Mouse (Mus musculus) adrenal gland, postnatal 25 days (tissue): ENCODE measurements at regions not wholly inside any gene's neighbourhood (a gene's known extent, or its start where the extent isn't known, plus 50 kb on each side); places are given as distances from the start of the nearest gene placed in this dataset.

Experiments
- DNase-seq: peaks from one replicate; pipeline ENCODE4 v3.0.0; 2021; ENCODE audit warnings: mixed read lengths

- DNase-seq = peak; percentile 10
Observed at GRCm38 (mm10) chr3:41295150-41295549, 212.3 kb upstream of the Pgrmc2 start.

GRCm38 (mm10) chr3:41290535-41291307, 207.9 kb upstream of the Pgrmc2 start:
- DNase-seq = no peak

GRCm38 (mm10) chr3:41288735-41289134, 205.9 kb upstream of the Pgrmc2 start:
- DNase-seq = no peak

- no peak for DNase-seq
Observed at GRCm38 (mm10) chr3:41288066-41288465, 205.2 kb upstream of the Pgrmc2 start.

- no peak for DNase-seq
Observed at GRCm38 (mm10) chr3:41285336-41285735, 202.5 kb upstream of the Pgrmc2 start.

GRCm38 (mm10) chr3:41284897-41285296, 202.1 kb upstream of the Pgrmc2 start:
- peak; percentile 63 for DNase-seq

- DNase-seq = no peak
Observed at GRCm38 (mm10) chr3:41282431-41283037, 199.7 kb upstream of the Pgrmc2 start.

- DNase-seq = no peak
Observed at GRCm38 (mm10) chr3:41276096-41276495, 193.2 kb upstream of the Pgrmc2 start.

GRCm38 (mm10) chr3:41268516-41268915, 185.7 kb upstream of the Pgrmc2 start:
- no peak for DNase-seq

GRCm38 (mm10) chr3:41266216-41266615, 183.4 kb upstream of the Pgrmc2 start:
- DNase-seq = no peak

- no peak for DNase-seq
Observed at GRCm38 (mm10) chr3:41265399-41265798, 182.6 kb upstream of the Pgrmc2 start.

- no peak for DNase-seq
Observed at GRCm38 (mm10) chr3:41258291-41258690, 175.4 kb upstream of the Pgrmc2 start.

GRCm38 (mm10) chr3:41244960-41245359, 162.1 kb upstream of the Pgrmc2 start:
- no peak for DNase-seq

- DNase-seq = no peak
Observed at GRCm38 (mm10) chr3:41241856-41242552, 159.2 kb upstream of the Pgrmc2 start.

- DNase-seq = peak; percentile 41
Observed at GRCm38 (mm10) chr3:41239801-41240200, 157.0 kb upstream of the Pgrmc2 start.

GRCm38 (mm10) chr3:41239246-41239645, 156.4 kb upstream of the Pgrmc2 start:
- DNase-seq = no peak

GRCm38 (mm10) chr3:41238046-41238445, 155.2 kb upstream of the Pgrmc2 start:
- DNase-seq = no peak

- no peak for DNase-seq
Observed at GRCm38 (mm10) chr3:41235610-41236009, 152.8 kb upstream of the Pgrmc2 start.

- no peak for DNase-seq
Observed at GRCm38 (mm10) chr3:41234994-41235393, 152.1 kb upstream of the Pgrmc2 start.

- DNase-seq = no peak
Observed at GRCm38 (mm10) chr3:41234191-41234590, 151.3 kb upstream of the Pgrmc2 start.

GRCm38 (mm10) chr3:41233439-41233838, 150.6 kb upstream of the Pgrmc2 start:
- no peak for DNase-seq

GRCm38 (mm10) chr3:41230961-41231377, 148.1 kb upstream of the Pgrmc2 start:
- DNase-seq = no peak

GRCm38 (mm10) chr3:41229493-41229892, 146.6 kb upstream of the Pgrmc2 start:
- no peak for DNase-seq
